Mouse (Mus musculus) urinary bladder, postnatal 4 days (tissue): ENCODE measurements around the gene Cebpb.

Experiments
- DNase-seq, 2 experiments: peaks; one replicate each; pipeline ENCODE4 v3.0.0; 2021 to 2022; ENCODE audit warnings: low spot score in 2 of 2

The Cebpb gene

GRCm38 (mm10) chr2:167721159-167721882 lies 32.6 kb downstream of the Cebpb start:
- DNase-seq: no peak

GRCm38 (mm10) chr2:167722538-167722937 lies 33.8 kb downstream of the Cebpb start:
- DNase-seq: no peak

- DNase-seq: no peak
Observed at GRCm38 (mm10) chr2:167723589-167724206, 35.0 kb downstream of the Cebpb start.

GRCm38 (mm10) chr2:167725879-167726278 lies 37.2 kb downstream of the Cebpb start:
- DNase-seq: no peak

- DNase-seq: peak; percentile 37 to 72
Observed at GRCm38 (mm10) chr2:167727161-167727560, 38.4 kb downstream of the Cebpb start.

- no peak for DNase-seq
Observed at GRCm38 (mm10) chr2:167730036-167730435, 41.3 kb downstream of the Cebpb start.

- no peak for DNase-seq
Observed at GRCm38 (mm10) chr2:167731149-167731548, 42.4 kb downstream of the Cebpb start.

GRCm38 (mm10) chr2:167734861-167735260 lies 46.1 kb downstream of the Cebpb start:
- no peak for DNase-seq

- DNase-seq: no peak
Observed at GRCm38 (mm10) chr2:167739030-167739429, 50.3 kb downstream of the Cebpb start.
